Mouse (Mus musculus) embryonic facial prominence, embryonic 14.5 days (tissue): ENCODE measurements around the gene Lyplal1. TPM values are rescaled to one million over a fixed set of nuclear protein-coding genes. Genes with fewer than 3 reads are reported as not detected.
A peak's percentile ranks its signal among the peaks of the same experiment; 100 is the strongest.

Source experiments
- ATAC-seq: fragments of 200-750 bp; cut with Nextera tagmentation; 2 replicates; pipeline ENCODE4 v1.8.0; 2017; ENCODE audit warnings: low read depth, moderate number of reproducible peaks, moderate TSS enrichment
- DNase-seq: peaks from one replicate; pipeline ENCODE4 v3.0.0-alpha.2; 2015; ENCODE audit warnings: low spot score
- H3K27ac ChIP-seq: fragments of 300-500 bp; sonication (generic); replicated peaks from 2 replicates; pipeline ENCODE4 v1.5.1; 2014; ENCODE audit warnings: low read depth, mild to moderate bottlenecking, low read length, moderate library complexity
- H3K27me3 ChIP-seq: fragments of 300-500 bp; sonication (generic); replicated peaks from 2 replicates; pipeline ENCODE4 v1.6.1; 2014; ENCODE audit warnings: low read length; ENCODE audit not compliant: control insufficient read depth, insufficient read depth
- H3K36me3 ChIP-seq: fragments of 300-500 bp; sonication (generic); 2 replicates; pipeline ENCODE4 v1.6.1; 2014; ENCODE audit warnings: low read length, mixed read lengths; ENCODE audit not compliant: control insufficient read depth, insufficient read depth
- H3K4me1 ChIP-seq: fragments of 300-500 bp; sonication (generic); 2 replicates; pipeline ENCODE4 v1.6.1; 2014; ENCODE audit warnings: antibody characterized with exemption, low read length; ENCODE audit not compliant: control insufficient read depth, insufficient read depth
- H3K4me2 ChIP-seq: fragments of 300-500 bp; sonication (generic); 2 replicates; pipeline ENCODE4 v1.6.1; 2014; ENCODE audit warnings: low read depth, mild to moderate bottlenecking, low read length, moderate library complexity, mixed read lengths
- H3K4me3 ChIP-seq: fragments of 300-500 bp; sonication (generic); 2 replicates; pipeline ENCODE4 v1.5.1; 2014; ENCODE audit warnings: low read depth, mild to moderate bottlenecking, low read length
- H3K9ac ChIP-seq: fragments of 300-500 bp; sonication (generic); 2 replicates; pipeline ENCODE4 v1.6.1; 2014; ENCODE audit warnings: low read depth, mild to moderate bottlenecking, low read length, moderate library complexity, mixed read lengths
- H3K9me3 ChIP-seq: fragments of 300-500 bp; sonication (generic); 2 replicates; pipeline ENCODE4 v1.6.1; 2016; ENCODE audit warnings: low read length; ENCODE audit not compliant: control insufficient read depth
- WGBS: fragments of 180-500 bp; shearing (Covaris S2); extraction: QIAGEN DNeasy Blood & Tissue Kit; methylation state at CpG from one replicate; pipeline ENCODE4 v1.1.7; 2014; 5-methylcytosine and 5-hydroxymethylcytosine counted together
- polyA plus RNA-seq: library from polyadenylated mRNA; unstranded; fragments of >200 nt; fragmentation: Nextera tagmentation; extraction: Ambion mirVana; gene quantifications from 2 replicates; pipeline ENCODE4 v1.2.1, GENCODE M21; 2014

Gene Lyplal1
- polyA plus RNA-seq, 1 experiment from 2014 or later, result 17.6 TPM

GRCm38 (mm10) chr1:186060041-186060440 is 57.1 kb downstream of the Lyplal1 start:
- Histone ChIP-seq H3K4me2 (no peak overlapping the region), H3K27me3 (no peaks in the 10 kb centered on the region), H3K4me3 (no peak overlapping the region), H3K4me1 (peaks cover 10% of the 10 kb centered on the region; the same call in 1 of the 2 replicates), H3K9me3 (no peaks in the 10 kb centered on the region), H3K9ac (no peak overlapping the region), H3K36me3 (no peaks in the 10 kb centered on the region), H3K27ac (no peak overlapping the region)
- ATAC-seq (no peak), DNase-seq (peak; percentile 82)
- WGBS, result 42% methylated on average over 2 of the region's 2 CpGs

- no peaks in the 10 kb centered on the region for H3K27me3 ChIP-seq
- H3K4me3 ChIP-seq, result no peak overlapping the region
- H3K36me3 ChIP-seq, result no peaks in the 10 kb centered on the region
- H3K4me1 ChIP-seq, result peaks cover 15% of the 10 kb centered on the region; the same call in 1 of the 2 replicates
- no peaks in the 10 kb centered on the region for H3K9me3 ChIP-seq
- no peak overlapping the region for H3K9ac ChIP-seq
- no peak for DNase-seq
- H3K4me2 ChIP-seq, result no peak overlapping the region
- ATAC-seq, result no peak
- 67% methylated on average over 7 of the region's 7 CpGs for WGBS
- H3K27ac ChIP-seq, result no peak overlapping the region
Measured at GRCm38 (mm10) chr1:186054227-186054626, 62.9 kb downstream of the Lyplal1 start.

- DNase-seq, result peak; percentile 73
- no peak overlapping the region for H3K27ac ChIP-seq
- H3K36me3 ChIP-seq, result no peaks in the 10 kb centered on the region
- WGBS, result 45% methylated on average over 12 of the region's 12 CpGs
- no peak overlapping the region for H3K4me3 ChIP-seq
- H3K9ac ChIP-seq, result no peak overlapping the region
- no peak for ATAC-seq
- peaks cover 15% of the 10 kb centered on the region; the same call in 1 of the 2 replicates for H3K4me1 ChIP-seq
- H3K27me3 ChIP-seq, result no peaks in the 10 kb centered on the region
- no peak overlapping the region for H3K4me2 ChIP-seq
- H3K9me3 ChIP-seq, result no peaks in the 10 kb centered on the region
Measured at GRCm38 (mm10) chr1:186053280-186054043, 63.6 kb downstream of the Lyplal1 start.

GRCm38 (mm10) chr1:186043709-186044452 is 73.2 kb downstream of the Lyplal1 start:
- Histone ChIP-seq H3K4me1 (no peaks in the 10 kb centered on the region), H3K27ac (no peak overlapping the region), H3K4me2 (no peak overlapping the region), H3K9me3 (peaks cover 4% of the 10 kb centered on the region; the same call in 1 of the 2 replicates), H3K4me3 (no peak overlapping the region), H3K9ac (no peak overlapping the region), H3K36me3 (no peaks in the 10 kb centered on the region), H3K27me3 (no peaks in the 10 kb centered on the region)
- ATAC-seq (no peak), DNase-seq (no peak)
- WGBS, result 80% methylated on average over 11 of the region's 11 CpGs

GRCm38 (mm10) chr1:186041841-186042240 is 75.3 kb downstream of the Lyplal1 start:
- Histone ChIP-seq H3K4me3 (no peak overlapping the region), H3K9ac (no peak overlapping the region), H3K36me3 (no peaks in the 10 kb centered on the region), H3K27ac (no peak overlapping the region), H3K27me3 (no peaks in the 10 kb centered on the region), H3K4me2 (no peak overlapping the region), H3K9me3 (no peaks in the 10 kb centered on the region), H3K4me1 (no peaks in the 10 kb centered on the region)
- DNase-seq (no peak), ATAC-seq (no peak)
- 59% methylated on average over 1 of the region's 1 CpGs for WGBS
